In the genomic region with DNA sequence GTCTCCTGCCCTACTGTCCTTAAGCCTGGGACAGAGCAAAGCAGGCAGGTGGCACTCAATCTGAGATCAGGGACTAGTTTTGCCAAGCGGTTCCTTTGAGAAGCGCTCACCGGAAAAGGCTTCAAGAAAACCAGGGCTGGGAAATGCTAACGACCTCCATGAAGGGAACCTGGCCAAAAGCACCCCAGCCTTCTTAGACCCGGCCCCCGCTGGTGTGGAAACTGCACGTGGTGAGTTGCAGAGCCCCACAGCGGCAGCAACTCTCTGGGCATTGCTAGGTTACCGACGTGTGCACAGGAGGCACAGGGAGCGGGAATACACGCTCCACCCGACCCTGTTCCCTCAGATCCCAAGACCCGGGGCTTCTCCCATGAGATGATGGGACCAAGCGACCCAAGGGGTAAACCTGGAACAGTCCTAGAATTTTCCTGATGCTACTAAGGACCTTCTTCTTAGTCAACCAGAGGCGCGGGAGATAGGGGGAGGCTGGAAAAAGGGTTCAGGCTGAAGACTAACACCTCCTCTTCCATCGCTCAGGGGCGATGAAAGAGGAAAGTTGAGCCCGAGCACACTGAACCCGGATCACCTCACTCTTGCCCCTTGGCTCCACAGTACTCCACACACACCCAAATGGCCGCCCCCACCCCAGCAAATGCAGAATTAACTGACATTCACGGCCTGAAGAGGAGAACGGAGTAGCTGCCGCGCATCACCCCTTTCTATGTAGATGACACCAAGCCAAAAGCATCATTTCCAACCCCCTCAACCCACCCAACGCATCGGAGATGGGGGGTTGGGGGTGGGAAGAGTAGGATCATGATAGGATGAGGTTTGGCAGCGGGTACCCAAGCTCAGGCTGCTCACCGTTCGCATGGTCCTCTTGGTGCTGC, we compare ENCODE assay signal across 8 mouse cellular contexts.
DNase-seq lines count a peak whose midpoint lies in the region; ATAC-seq and TF ChIP-seq lines count a peak whose summit lies in the region.
"Had no signal": no experiment of that assay in that cellular context is flagged by ENCODE, and none has a peak within 500 bp of the region (broad histone marks: within the 10 kb centered on the region; RNA-seq: fewer than 3 reads in every experiment).

No protein-coding gene starts in this region.

- DNase-seq in ES-E14 (ENCODE audit: low read depth, low spot score), result no peak
- DNase-seq in adrenal gland, adult 2 months, result peak; percentile 48
- peak; percentile 29 for DNase-seq in embryonic facial prominence, embryonic 11.5 days (ENCODE audit: low spot score)
- peak; percentile 56 to 62 for DNase-seq in left cerebral cortex, postnatal 36 days (ENCODE audit: low spot score in 2 of 2)
- DNase-seq in c-Kit-positive CD71-positive TER-119-positive erythroid progenitor cells, embryonic 14.5 days (ENCODE audit: low spot score), result no peak

- H3K27ac ChIP-seq in ES-E14 (ENCODE audit: insufficient read depth, low read depth, low read length, poor library complexity, severe bottlenecking), result no peak overlapping the region
- H3K27ac ChIP-seq in embryonic facial prominence, embryonic 11.5 days (replicated peaks; ENCODE audit: low read depth, low read length), result no peak overlapping the region
- peak overlapping the region; percentile 68 for H3K27ac ChIP-seq in hindbrain, embryonic 16.5 days (ENCODE audit: low read depth, low read length)
- H3K27ac ChIP-seq in neural tube, embryonic 12.5 days, result no peak overlapping the region

- H3K27me3 ChIP-seq in embryonic facial prominence, embryonic 11.5 days (ENCODE audit: control insufficient read depth, insufficient read depth, low read length), result peaks cover 3% of the 10 kb centered on the region; the same call in 1 of the 2 replicates
- no peaks in the 10 kb centered on the region for H3K27me3 ChIP-seq in hindbrain, embryonic 16.5 days (replicated peaks; ENCODE audit: control insufficient read depth, insufficient read depth, low read length)
- H3K27me3 ChIP-seq in neural tube, embryonic 12.5 days (replicated peaks), result peaks cover 24% of the 10 kb centered on the region

- peak overlapping the region; percentile 94 for H3K4me2 ChIP-seq in embryonic facial prominence, embryonic 11.5 days (ENCODE audit: low read depth, low read length)
- H3K4me2 ChIP-seq in hindbrain, embryonic 16.5 days (ENCODE audit: low read length), result peak overlapping the region; percentile 79
- peak overlapping the region; percentile 67 for H3K4me2 ChIP-seq in neural tube, embryonic 12.5 days (replicated peaks)

- no peak overlapping the region for H3K9ac ChIP-seq in ES-E14 (ENCODE audit: insufficient read depth, low read depth, low read length, poor library complexity, severe bottlenecking)
- H3K9ac ChIP-seq in embryonic facial prominence, embryonic 11.5 days (replicated peaks; ENCODE audit: low read length), result no peak overlapping the region; the same call in 1 of the 2 replicates
- H3K9ac ChIP-seq in hindbrain, embryonic 16.5 days (ENCODE audit: low read depth, low read length), result peak overlapping the region; percentile 89
- peak overlapping the region; percentile 44 for H3K9ac ChIP-seq in neural tube, embryonic 12.5 days

- 3% methylated on average over 31 of the region's 31 CpGs for WGBS in embryonic facial prominence, embryonic 11.5 days
- 2% methylated on average over 31 of the region's 31 CpGs for WGBS in hindbrain, embryonic 16.5 days
- WGBS in neural tube, embryonic 12.5 days, result 3% methylated on average over 31 of the region's 31 CpGs

- H3K9me3 ChIP-seq in ES-E14 (ENCODE audit: control insufficient read depth, insufficient read depth, low read depth, low read length), result no peaks in the 10 kb centered on the region
- no peaks in the 10 kb centered on the region for H3K9me3 ChIP-seq in embryonic facial prominence, embryonic 11.5 days (replicated peaks; ENCODE audit: control insufficient read depth, low read length)
- no peaks in the 10 kb centered on the region for H3K9me3 ChIP-seq in hindbrain, embryonic 16.5 days (ENCODE audit: control insufficient read depth, low read length)
- H3K9me3 ChIP-seq in neural tube, embryonic 12.5 days, result no peaks in the 10 kb centered on the region

- H3K4me3 ChIP-seq in ES-E14 (ENCODE audit: insufficient read depth in 1 of 2, low read depth in 1 of 2, low read length in 2 of 2, poor library complexity in 1 of 2, severe bottlenecking in 1 of 2), result peak overlapping the region; percentile 17 to 44; a peak in 3 of 4 replicates
- peak overlapping the region; percentile 56 for H3K4me3 ChIP-seq in embryonic facial prominence, embryonic 11.5 days (ENCODE audit: low read depth, low read length)
- peak overlapping the region; percentile 79 for H3K4me3 ChIP-seq in hindbrain, embryonic 16.5 days (ENCODE audit: low read length)
- H3K4me3 ChIP-seq in neural tube, embryonic 12.5 days, result peak overlapping the region; percentile 58
- H3K4me3 ChIP-seq: erythroblast, embryonic 14.5 days had no signal

- in situ Hi-C loops in ES-E14 (cut with MboI; ENCODE audit: low sequenced_read_pairs in 2 of 2, unreplicated experiment in 2 of 2), result no loop called here

- peaks cover 0 to 4% of the 10 kb centered on the region in 2 experiments; a peak in 1 of 4 replicates for H3K4me1 ChIP-seq in ES-E14 (ENCODE audit: control insufficient read depth in 2 of 2, insufficient read depth in 2 of 2, low read length in 2 of 2, poor library complexity in 1 of 2)
- no peaks in the 10 kb centered on the region for H3K4me1 ChIP-seq in embryonic facial prominence, embryonic 11.5 days (ENCODE audit: control insufficient read depth, insufficient read depth, low read length)
- peaks cover 11% of the 10 kb centered on the region for H3K4me1 ChIP-seq in hindbrain, embryonic 16.5 days (ENCODE audit: control insufficient read depth, insufficient read depth, low read depth, low read length)
- peaks cover 18% of the 10 kb centered on the region for H3K4me1 ChIP-seq in neural tube, embryonic 12.5 days

- H3K36me3 ChIP-seq in ES-E14 (ENCODE audit: control insufficient read depth, insufficient read depth, low read length, poor library complexity, severe bottlenecking), result no peaks in the 10 kb centered on the region
- no peaks in the 10 kb centered on the region for H3K36me3 ChIP-seq in embryonic facial prominence, embryonic 11.5 days (replicated peaks; ENCODE audit: control insufficient read depth, insufficient read depth, low read depth, low read length)
- no peaks in the 10 kb centered on the region for H3K36me3 ChIP-seq in hindbrain, embryonic 16.5 days (ENCODE audit: control insufficient read depth, insufficient read depth, low read length)
- H3K36me3 ChIP-seq in neural tube, embryonic 12.5 days, result no peaks in the 10 kb centered on the region

- intact Hi-C loops in left cerebral cortex, postnatal 36 days (cut with DNase I), result loop anchor here (2.0 to 5.0 kb wide), 3 partner anchors 80 to 215 kb away; no protein-coding TSS in a partner anchor

- ATAC-seq in embryonic facial prominence, embryonic 11.5 days (replicated peaks; ENCODE audit: insufficient number of reproducible peaks, low FRiP score, low TSS enrichment, low read depth), result 0 out of 2 replicates have a peak, but pooled peaks have one; percentile 11
- peak; percentile 51 for ATAC-seq in hindbrain, embryonic 16.5 days
- 0 out of 2 replicates have a peak, but pooled peaks have one; percentile 39 for ATAC-seq in neural tube, embryonic 12.5 days (ENCODE audit: low FRiP score, low read depth)

TF ChIP-seq in ES-E14, 5 proteins besides CTCF, POLR2A, EP300 and RAD21:
- TF ChIP-seq ZNF384 (IDR thresholded peaks at IDR 0.05; ENCODE audit: low read depth, low read length) (no peak), MAFK (IDR thresholded peaks at IDR 0.05; ENCODE audit: insufficient read depth, low read depth, low read length) (no peak), ZC3H11A (IDR thresholded peaks at IDR 0.05; ENCODE audit: borderline replicate concordance, low read depth, low read length) (no peak), CHD2 (IDR thresholded peaks at IDR 0.05; ENCODE audit: low read depth, low read length) (no peak), HCFC1 (IDR thresholded peaks at IDR 0.05; ENCODE audit: borderline replicate concordance, insufficient read depth, low read length) (no peak)

Comparison
In these comparisons a context has a peak if more than half of its experiments do, and no peak if none do; other contexts are left out.
1. DNase-seq: peak in adrenal gland, adult 2 months (single experiment), embryonic facial prominence, embryonic 11.5 days (single experiment) and left cerebral cortex, postnatal 36 days (2 of 2); none in ES-E14 (single experiment) and c-Kit-positive CD71-positive TER-119-positive erythroid progenitor cells, embryonic 14.5 days (single experiment).
2. H3K9ac ChIP-seq: peak in hindbrain, embryonic 16.5 days (single experiment) and neural tube, embryonic 12.5 days (single experiment); none in ES-E14 (single experiment) and embryonic facial prominence, embryonic 11.5 days (single experiment).
3. Peak in every context shown above with its lines, with median percentiles within 50 percentile points of each other: H3K4me3 ChIP-seq, ATAC-seq and H3K4me2 ChIP-seq.